8 mouse cellular contexts compared by ENCODE assay signal in the genomic region with DNA sequence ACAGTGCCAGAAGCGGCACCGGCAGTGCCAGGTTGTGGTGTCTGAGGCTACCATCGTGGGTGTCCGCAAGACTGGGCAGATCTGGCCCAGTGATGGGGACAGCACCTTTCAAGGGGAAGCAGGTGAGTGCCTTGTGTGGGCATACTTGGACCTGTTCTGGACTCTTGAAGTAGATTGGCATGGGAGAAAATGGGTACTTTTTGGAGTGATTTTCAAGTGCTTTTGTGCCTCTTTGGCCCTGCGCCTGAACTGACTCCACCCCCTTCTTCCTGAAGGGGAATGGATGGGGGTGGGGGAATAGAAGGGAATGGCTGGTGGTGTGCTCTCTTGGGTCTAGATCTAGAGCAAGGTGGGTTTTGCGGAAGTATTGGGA. TPM values are rescaled to one million over a fixed set of nuclear protein-coding genes. Genes with fewer than 3 reads are reported as not detected.
DNase-seq lines count a peak whose midpoint lies in the region; ATAC-seq and TF ChIP-seq lines count a peak whose summit lies in the region.

No protein-coding gene starts in this region.

- no peak for TF ChIP-seq CTCF in ES-Bruce4 (IDR thresholded peaks at IDR 0.05; ENCODE audit: low read depth, low read length)
- TF ChIP-seq CTCF in kidney, adult 2 months (conservative IDR thresholded peaks at IDR 0.05; ENCODE audit: insufficient read depth, insufficient read length, low read depth, low read length) = no peak

- ATAC-seq in forebrain, embryonic 16.5 days = no peak

- no peak overlapping the region for H3K9ac ChIP-seq in ES-Bruce4 (ENCODE audit: low read depth, poor library complexity, severe bottlenecking)
- H3K9ac ChIP-seq in forebrain, embryonic 16.5 days (replicated peaks; ENCODE audit: low read depth, low read length) = peak overlapping the region; percentile 75

- no peak overlapping the region for H3K27ac ChIP-seq in ES-Bruce4 (ENCODE audit: insufficient read depth, low read length)
- no peak overlapping the region for H3K27ac ChIP-seq in forebrain, embryonic 16.5 days (ENCODE audit: low read length)
- H3K27ac ChIP-seq in kidney, adult 2 months (ENCODE audit: insufficient read depth, low read depth, low read length) = no peak overlapping the region

- 12% methylated on average over 6 of the region's 6 CpGs for whole genome bisulfite sequencing in forebrain, embryonic 16.5 days
- WGBS in kidney, adult 2 months = 33% methylated on average over 6 of the region's 6 CpGs

- no peaks in the 10 kb centered on the region for H3K36me3 ChIP-seq in ES-Bruce4 (ENCODE audit: control insufficient read depth, insufficient read depth, low read length, poor library complexity, severe bottlenecking)
- no peaks in the 10 kb centered on the region for H3K36me3 ChIP-seq in forebrain, embryonic 16.5 days (ENCODE audit: control insufficient read depth, insufficient read depth)
- H3K36me3 ChIP-seq in kidney, adult 2 months (ENCODE audit: control insufficient read depth, insufficient read depth, low read length) = no peaks in the 10 kb centered on the region

- peaks cover 2% of the 10 kb centered on the region; the same call in 1 of the 2 replicates for H3K27me3 ChIP-seq in ES-Bruce4 (ENCODE audit: control insufficient read depth, insufficient read depth, low read length, poor library complexity, severe bottlenecking)
- no peaks in the 10 kb centered on the region for H3K27me3 ChIP-seq in forebrain, embryonic 16.5 days (replicated peaks; ENCODE audit: control insufficient read depth, insufficient read depth, low read length)
- H3K27me3 ChIP-seq in kidney, adult 2 months (replicated peaks; ENCODE audit: control insufficient read depth, insufficient read depth, low read length) = no peaks in the 10 kb centered on the region

- no peaks in the 10 kb centered on the region for H3K9me3 ChIP-seq in ES-Bruce4 (replicated peaks; ENCODE audit: control insufficient read depth, insufficient read depth, low read length, poor library complexity, severe bottlenecking)
- H3K9me3 ChIP-seq in forebrain, embryonic 16.5 days (ENCODE audit: control insufficient read depth, low read length) = no peaks in the 10 kb centered on the region

- no peak for TF ChIP-seq EP300 in ES-Bruce4 (IDR thresholded peaks at IDR 0.05; ENCODE audit: insufficient read depth, low read depth, low read length)

- TF ChIP-seq POLR2A in ES-Bruce4 (IDR thresholded peaks at IDR 0.05; ENCODE audit: insufficient read depth, low read length) = no peak
- TF ChIP-seq POLR2A in kidney, adult 2 months (IDR thresholded peaks at IDR 0.05; ENCODE audit: low read depth, low read length) = no peak

- DNase-seq in cerebellum, postnatal 10 days = peak; percentile 57 to 61
- DNase-seq in cerebellum, adult 8-10 months = no peak
- peak; percentile 42 for DNase-seq in kidney, adult 2 months
- peak; percentile 77 for DNase-seq in lung, postnatal 10 days
- DNase-seq in frontal cortex, postnatal 14 days (ENCODE audit: low spot score in 2 of 2) = no peak
- DNase-seq in adipocyte (ENCODE audit: low spot score) = no peak

- H3K4me1 ChIP-seq in ES-Bruce4 (ENCODE audit: control insufficient read depth, insufficient read depth, low read length) = no peaks in the 10 kb centered on the region
- H3K4me1 ChIP-seq in forebrain, embryonic 16.5 days (replicated peaks; ENCODE audit: control insufficient read depth, insufficient read depth, low read length) = peaks cover 58% of the 10 kb centered on the region
- peaks cover 24% of the 10 kb centered on the region; the same call in 1 of the 2 replicates for H3K4me1 ChIP-seq in kidney, adult 2 months (ENCODE audit: control insufficient read depth, insufficient read depth, low read length)

- peak overlapping the region; percentile 99 for H3K4me3 ChIP-seq in ES-Bruce4 (ENCODE audit: low read depth, low read length)
- H3K4me3 ChIP-seq in forebrain, embryonic 16.5 days (replicated peaks; ENCODE audit: low read length) = peak overlapping the region; percentile 93
- H3K4me3 ChIP-seq in kidney, adult 2 months (ENCODE audit: insufficient read depth, low read depth, low read length) = peak overlapping the region; percentile 70

- H3K4me2 ChIP-seq in forebrain, embryonic 16.5 days (ENCODE audit: low read length) = peak overlapping the region; percentile 97

RNA-seq across cellular contexts. Expression of gene Bcr, which starts 1.8 kb away (rescaled TPM):
- polyA plus RNA-seq in ES-Bruce4 (2011; ENCODE audit: insufficient read depth, insufficient read length, low read depth, missing spikeins) = 22.9 and 28.2 TPM in 2 replicates
- 14.8 and 17.6 TPM in 2 replicates for polyA plus RNA-seq in forebrain, embryonic 16.5 days (2015; fragmentation: Nextera tagmentation; extraction: Ambion mirVana)
- 28.4 and 28.7 TPM in 2 replicates for polyA plus RNA-seq in kidney, adult 2 months (2012; rRNA removed)

RNA-seq across cellular contexts. Expression of gene Rab36, which starts 25.3 kb away (rescaled TPM):
- polyA plus RNA-seq in ES-Bruce4 (2011; ENCODE audit: insufficient read depth, insufficient read length, low read depth, missing spikeins) = 1.2 and 1.3 TPM in 2 replicates
- polyA plus RNA-seq in forebrain, embryonic 16.5 days (2015; fragmentation: Nextera tagmentation; extraction: Ambion mirVana) = 14.3 and 16.8 TPM in 2 replicates
- 9.5 and 9.9 TPM in 2 replicates for polyA plus RNA-seq in kidney, adult 2 months (2012; rRNA removed)

RNA-seq across cellular contexts. Expression of gene Rsph14, which starts 29.8 kb away (rescaled TPM):
- polyA plus RNA-seq in ES-Bruce4 (2011; ENCODE audit: insufficient read depth, insufficient read length, low read depth, missing spikeins) = not detected in 2 replicates
- 0.27 and 0.77 TPM in 2 replicates for polyA plus RNA-seq in forebrain, embryonic 16.5 days (2015; fragmentation: Nextera tagmentation; extraction: Ambion mirVana)
- not detected in 2 replicates for polyA plus RNA-seq in kidney, adult 2 months (2012; rRNA removed)

Comparison
In these comparisons a context has a peak if more than half of its experiments do, and no peak if none do; other contexts are left out.
1. DNase-seq: peak in cerebellum, postnatal 10 days (2 of 2), kidney, adult 2 months (single experiment) and lung, postnatal 10 days (single experiment); none in cerebellum, adult 8-10 months (single experiment), frontal cortex, postnatal 14 days (0 of 2) and adipocyte (single experiment).
2. Peak in every context shown above with its lines, with median percentiles within 50 percentile points of each other: H3K4me3 ChIP-seq.